Mouse (Mus musculus) left cerebral cortex, postnatal 4 days (tissue): Measurements from ENCODE around the gene Mmp28. TPM values are rescaled to one million over a fixed set of nuclear protein-coding genes. Genes with fewer than 3 reads are reported as not detected.

Experiments
- DNase-seq: peaks from one replicate; pipeline ENCODE4 v3.0.0-alpha.2; 2022
- intact Hi-C: fragments of 180-260 bp; cut with DNase I; formaldehyde crosslinking; loops from one replicate; pipeline ENCODE4 v1.15.1; 2025
- total RNA-seq, 2 experiments: library from RNA; stranded (reverse); gene quantifications; 2 replicates each; pipeline ENCODE4 v1.2.3; 2021

The Mmp28 gene
- total RNA-seq = 1 to 10 TPM; 4.3 to 5.1 TPM

GRCm38 (mm10) chr11:83462711-83463244 is at the start of gene Mmp28:
TSS of gene Mmp28 (minus strand) at chr11:83463071.
- DNase-seq = peak; percentile 63
- intact Hi-C loops = no loop called here

- no peak for DNase-seq
- intact Hi-C loops = no loop called here
Measured at GRCm38 (mm10) chr11:83509521-83509920, 46.6 kb upstream of the Mmp28 start.

- DNase-seq = no peak
- intact Hi-C loops = no loop called here
Measured at GRCm38 (mm10) chr11:83504308-83504707, 41.4 kb upstream of the Mmp28 start.

GRCm38 (mm10) chr11:83495571-83495970 is 32.7 kb upstream of the Mmp28 start:
- intact Hi-C loops = loop anchor here (10.0 kb wide), 1 partner anchor 181 kb away; no protein-coding TSS in a partner anchor
- no peak for DNase-seq

GRCm38 (mm10) chr11:83491488-83491887 is 28.6 kb upstream of the Mmp28 start:
- intact Hi-C loops = loop anchor here (10.0 kb wide), 1 partner anchor 177 kb away; no protein-coding TSS in a partner anchor
- no peak for DNase-seq

GRCm38 (mm10) chr11:83473235-83474016 is 10.6 kb upstream of the Mmp28 start:
- intact Hi-C loops = no loop called here
- DNase-seq = no peak

GRCm38 (mm10) chr11:83472324-83473234 is 9.7 kb upstream of the Mmp28 start, which contains the start of gene Taf15:
TSS of gene Taf15 (plus strand) at chr11:83473086.
- intact Hi-C loops = no loop called here
- DNase-seq = peak; percentile 99

GRCm38 (mm10) chr11:83471766-83472165 is 8.9 kb upstream of the Mmp28 start:
- DNase-seq = no peak
- intact Hi-C loops = no loop called here

- DNase-seq = no peak
- intact Hi-C loops = no loop called here
Measured at GRCm38 (mm10) chr11:83468765-83469164, 5.9 kb upstream of the Mmp28 start.

- DNase-seq = peak; percentile 95
- intact Hi-C loops = no loop called here
Measured at GRCm38 (mm10) chr11:83467120-83467652, 4.3 kb upstream of the Mmp28 start.

GRCm38 (mm10) chr11:83465976-83466375 is 3.1 kb upstream of the Mmp28 start:
- peak; percentile 95 for DNase-seq
- intact Hi-C loops = no loop called here

GRCm38 (mm10) chr11:83461462-83462027 is 1.3 kb downstream of the Mmp28 start:
- peak; percentile 37 for DNase-seq
- intact Hi-C loops = no loop called here

- intact Hi-C loops = no loop called here
- DNase-seq = no peak
Measured at GRCm38 (mm10) chr11:83457912-83458601, 4.8 kb downstream of the Mmp28 start.

- DNase-seq = no peak
- intact Hi-C loops = no loop called here
Measured at GRCm38 (mm10) chr11:83457257-83457656, 5.6 kb downstream of the Mmp28 start.

- intact Hi-C loops = no loop called here
- no peak for DNase-seq
Measured at GRCm38 (mm10) chr11:83455608-83456007, 7.3 kb downstream of the Mmp28 start.

GRCm38 (mm10) chr11:83454548-83454947 is 8.3 kb downstream of the Mmp28 start:
- DNase-seq = no peak
- intact Hi-C loops = no loop called here

- no peak for DNase-seq
- intact Hi-C loops = no loop called here
Measured at GRCm38 (mm10) chr11:83451281-83451680, 11.6 kb downstream of the Mmp28 start.

GRCm38 (mm10) chr11:83450550-83450949 is 12.3 kb downstream of the Mmp28 start:
- intact Hi-C loops = no loop called here
- no peak for DNase-seq

- intact Hi-C loops = no loop called here
- no peak for DNase-seq
Measured at GRCm38 (mm10) chr11:83449298-83449697, 13.6 kb downstream of the Mmp28 start.

GRCm38 (mm10) chr11:83448927-83449236 is 14.0 kb downstream of the Mmp28 start:
- intact Hi-C loops = no loop called here
- DNase-seq = peak; percentile 45
